Mouse (Mus musculus): ENCODE results near the gene Atg7.

Atg7 gene

DNA sequence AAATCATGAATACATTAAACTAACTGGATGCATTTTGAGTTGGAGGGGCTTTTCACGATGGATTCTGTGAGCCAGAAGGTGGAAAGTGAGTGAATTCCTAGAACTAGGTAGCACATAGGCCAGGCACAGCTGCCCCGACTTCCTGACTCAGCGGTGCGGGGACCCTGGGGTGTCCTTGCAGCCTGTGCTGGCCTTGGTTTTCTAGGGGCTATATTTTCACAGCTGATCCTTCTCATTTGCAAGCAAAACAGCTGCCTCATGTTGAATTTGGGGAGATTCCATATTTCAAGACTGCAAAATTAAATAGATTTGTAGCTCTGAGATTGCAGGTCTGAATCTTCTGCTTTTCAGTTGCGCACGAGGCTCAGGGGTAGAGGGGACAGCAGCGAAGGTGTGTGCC, 139.6 kb downstream of the Atg7 start:
- DNase-seq (ENCODE audit: low spot score in 2 of 2) = no peak

DNA sequence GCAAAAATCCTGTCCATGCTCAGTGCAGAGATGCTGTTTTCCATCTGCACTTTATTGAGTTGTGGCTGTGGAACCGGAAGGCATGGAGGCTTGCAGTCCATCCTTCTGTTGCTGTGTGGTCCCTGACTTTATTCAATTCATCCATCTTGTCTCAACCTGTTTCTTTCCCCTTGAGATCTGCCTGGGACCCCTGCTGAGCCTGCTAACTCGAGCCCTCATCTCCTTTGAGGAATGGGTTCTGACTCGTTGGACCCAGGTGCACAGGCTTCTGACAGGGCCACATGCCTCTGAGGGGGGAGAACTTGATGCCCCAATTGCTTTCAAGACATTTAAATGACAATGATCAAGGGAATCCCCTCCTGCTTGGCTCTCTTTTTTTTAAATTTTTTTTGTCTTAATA, 143.6 kb downstream of the Atg7 start:
- no peak for DNase-seq (ENCODE audit: low spot score in 2 of 2)

- no peak for DNase-seq (ENCODE audit: low spot score in 2 of 2)
Measured at GRCm38 (mm10) chr6:114787606-114788005, 144.7 kb downstream of the Atg7 start.

DNA sequence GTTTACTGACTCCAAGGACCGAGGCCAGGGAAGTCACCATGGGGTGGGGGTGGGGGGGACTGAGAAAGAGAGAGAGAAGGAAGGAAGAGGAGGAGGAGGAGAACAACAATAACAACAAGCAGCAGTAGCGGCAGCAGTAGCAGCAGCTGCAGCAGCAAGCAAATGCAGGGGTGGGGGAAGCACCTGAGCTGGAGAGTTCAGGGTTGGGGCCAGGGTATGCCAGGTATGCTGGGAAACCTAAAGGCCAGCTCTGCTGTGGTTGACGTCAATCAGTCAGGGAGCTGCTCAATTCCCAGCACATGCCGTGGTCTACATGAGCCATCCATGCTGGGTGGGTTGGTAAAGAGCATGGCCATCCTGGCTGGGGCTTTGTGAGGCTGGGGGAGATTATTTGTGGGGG, 145.8 kb downstream of the Atg7 start:
- no peak for DNase-seq (ENCODE audit: low spot score in 2 of 2)

DNA sequence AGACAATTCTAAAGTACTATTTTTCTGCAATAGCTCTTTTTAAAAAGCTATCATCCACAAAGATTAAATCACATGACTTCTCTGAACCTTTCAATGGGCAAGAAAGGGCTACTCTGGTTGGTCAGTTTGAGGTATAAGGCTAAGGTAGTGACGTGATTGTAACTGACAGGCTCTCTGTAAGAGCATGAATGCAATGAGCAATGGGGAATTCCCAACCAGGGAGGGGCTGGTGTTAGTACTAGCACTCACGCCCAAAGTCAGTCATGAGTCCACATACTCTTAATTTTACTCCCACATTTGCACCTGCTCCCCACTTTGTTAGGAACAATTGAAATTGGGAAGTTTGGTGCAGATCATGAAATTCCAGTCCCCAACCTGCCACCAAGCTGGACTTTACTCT, 147.2 kb downstream of the Atg7 start:
- DNase-seq (ENCODE audit: low spot score in 2 of 2) = no peak

GRCm38 (mm10) chr6:114790902-114791301, 148.0 kb downstream of the Atg7 start:
- no peak for DNase-seq (ENCODE audit: low spot score in 2 of 2)

DNA sequence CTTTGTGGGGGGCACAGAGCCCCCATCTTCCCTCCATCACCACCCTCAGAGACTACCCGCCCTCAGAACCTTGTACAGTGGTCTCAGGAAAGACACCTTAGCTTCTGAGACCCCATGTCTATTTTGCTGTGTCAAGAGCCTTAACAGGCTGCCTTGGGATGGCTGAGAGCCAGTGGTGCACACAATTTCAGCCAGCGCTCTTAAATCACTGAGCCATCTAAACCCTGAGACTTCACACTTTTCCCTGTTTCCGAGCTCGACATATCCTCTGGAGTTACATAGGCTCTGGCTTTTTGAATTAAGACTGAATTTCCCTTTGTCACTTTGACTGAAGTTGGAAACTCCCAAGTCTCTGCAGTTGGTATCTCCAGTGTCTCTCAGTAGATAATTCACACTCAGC, 148.9 kb downstream of the Atg7 start:
- DNase-seq (ENCODE audit: low spot score in 2 of 2) = no peak

- DNase-seq (ENCODE audit: low spot score in 2 of 2) = no peak
Measured at GRCm38 (mm10) chr6:114794706-114795105, 151.8 kb downstream of the Atg7 start.

- no peak for DNase-seq (ENCODE audit: low spot score in 2 of 2)
Measured at GRCm38 (mm10) chr6:114795706-114796325, 152.9 kb downstream of the Atg7 start.

- no peak for DNase-seq (ENCODE audit: low spot score in 2 of 2)
Measured at GRCm38 (mm10) chr6:114797901-114798300, 155.0 kb downstream of the Atg7 start.

GRCm38 (mm10) chr6:114798715-114799114, 155.8 kb downstream of the Atg7 start:
- DNase-seq (ENCODE audit: low spot score in 2 of 2) = no peak

GRCm38 (mm10) chr6:114800291-114800965, 157.5 kb downstream of the Atg7 start:
- DNase-seq (ENCODE audit: low spot score in 2 of 2) = no peak

- no peak for DNase-seq (ENCODE audit: low spot score in 2 of 2)
Measured at GRCm38 (mm10) chr6:114803915-114804535, 161.1 kb downstream of the Atg7 start.

DNA sequence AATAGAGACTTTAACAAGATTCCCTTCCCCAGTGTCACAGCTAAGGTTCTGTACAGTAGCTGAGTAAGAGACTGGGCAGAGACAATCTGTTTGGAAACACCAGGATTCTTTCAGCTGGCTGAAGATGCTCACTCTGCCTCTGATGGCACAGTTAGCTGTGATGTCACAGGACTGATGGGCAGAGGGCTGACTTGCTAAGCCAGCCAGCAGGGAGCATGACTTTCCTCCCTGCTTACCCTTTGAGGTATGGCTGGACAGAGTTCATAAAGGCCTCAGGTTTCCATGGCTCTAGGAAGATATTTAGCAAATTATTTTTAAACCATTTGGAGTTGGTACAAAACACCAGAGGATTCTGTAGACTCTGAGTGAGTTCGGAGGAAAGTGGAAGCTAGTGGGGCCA, 162.0 kb downstream of the Atg7 start:
- DNase-seq (ENCODE audit: low spot score in 2 of 2) = no peak

- no peak for DNase-seq (ENCODE audit: low spot score in 2 of 2)
Measured at GRCm38 (mm10) chr6:114805927-114806326, 163.0 kb downstream of the Atg7 start.

- no peak for DNase-seq (ENCODE audit: low spot score in 2 of 2)
Measured at GRCm38 (mm10) chr6:114807474-114807873, 164.6 kb downstream of the Atg7 start.

- no peak for DNase-seq (ENCODE audit: low spot score in 2 of 2)
Measured at GRCm38 (mm10) chr6:114808654-114809430, 165.9 kb downstream of the Atg7 start.

DNA sequence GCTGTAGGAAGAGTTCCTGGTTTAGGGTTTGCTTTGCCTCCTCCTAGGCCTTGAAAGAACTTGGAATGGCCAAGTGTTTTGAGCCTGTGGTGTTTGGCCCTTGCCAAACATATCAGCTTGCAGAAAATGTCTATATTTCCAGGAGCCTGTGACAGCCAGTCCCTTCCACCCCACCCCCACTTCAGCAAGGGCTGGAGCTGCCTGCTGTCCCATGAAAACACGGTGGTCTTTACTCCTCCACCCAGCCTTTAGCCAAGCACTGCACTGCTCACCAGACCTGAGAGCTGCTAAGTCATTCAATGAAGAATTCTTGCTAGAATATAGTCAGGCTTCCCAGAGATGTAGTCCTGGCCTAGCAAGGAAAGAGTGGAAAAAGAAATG, 166.5 kb downstream of the Atg7 start:
- no peak for DNase-seq (ENCODE audit: low spot score in 2 of 2)

DNA sequence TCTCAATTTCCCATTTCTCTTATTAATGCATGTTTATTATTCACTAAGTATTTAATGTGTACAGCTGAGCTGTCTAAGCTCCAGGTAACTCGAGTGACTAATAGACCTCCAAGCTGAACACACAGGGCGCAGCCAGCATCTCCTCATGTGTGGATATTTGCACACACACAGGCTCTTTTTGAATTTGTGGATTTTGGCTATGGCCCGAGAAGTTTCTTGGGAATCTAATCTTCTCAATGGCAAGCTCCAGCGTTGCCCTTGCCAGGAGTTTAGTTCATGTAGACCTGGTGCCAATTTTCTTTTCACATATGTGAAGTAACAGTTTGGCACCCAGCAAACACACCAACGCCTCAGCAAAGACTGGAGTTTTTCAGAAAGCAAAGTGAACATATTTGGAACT, 169.4 kb downstream of the Atg7 start:
- DNase-seq (ENCODE audit: low spot score in 2 of 2) = no peak

GRCm38 (mm10) chr6:114812779-114813178, 169.9 kb downstream of the Atg7 start:
- no peak for DNase-seq (ENCODE audit: low spot score in 2 of 2)

DNA sequence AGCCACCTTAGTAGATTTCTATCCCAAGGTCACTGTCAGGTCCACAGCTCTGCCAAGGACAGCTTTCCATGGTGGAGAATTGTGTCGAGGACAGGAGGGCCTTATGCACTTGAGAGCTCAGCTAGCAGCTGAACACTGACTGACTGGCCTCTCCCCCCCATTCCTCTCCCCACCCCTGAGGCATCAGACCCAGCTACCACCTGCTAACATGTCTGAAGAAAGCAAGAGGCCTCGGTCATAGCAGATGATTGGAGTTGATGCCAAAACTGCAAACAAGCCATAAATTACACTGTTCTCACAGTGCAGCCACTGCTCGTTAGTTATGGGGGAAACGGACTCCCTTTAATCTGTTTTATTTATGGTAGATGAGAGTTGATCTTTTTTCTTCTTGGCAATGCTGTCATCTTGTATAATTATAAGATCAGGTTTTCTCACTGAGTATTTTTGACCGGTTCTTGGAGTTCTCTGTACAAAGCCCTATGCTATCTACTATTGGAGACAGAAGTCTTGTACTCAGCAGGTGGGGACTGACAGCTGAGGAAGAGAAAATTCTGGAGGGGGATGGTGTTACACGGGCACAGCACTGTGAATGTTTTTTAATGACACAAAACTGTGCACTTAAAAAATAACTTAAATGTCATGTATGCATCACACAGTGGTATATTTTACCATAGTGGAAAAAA, 171.4 kb downstream of the Atg7 start:
- no peak for DNase-seq (ENCODE audit: low spot score in 2 of 2)
